Mouse (Mus musculus) spleen, postnatal 36 days (tissue): ENCODE measurements around the gene Pigm.

ENCODE experiments used
- DNase-seq, 2 experiments: peaks; one replicate each; pipeline ENCODE4 v3.0.0; 2022; ENCODE audit warnings: low spot score in 2 of 2, mixed read lengths in 1 of 2

Gene Pigm

DNA sequence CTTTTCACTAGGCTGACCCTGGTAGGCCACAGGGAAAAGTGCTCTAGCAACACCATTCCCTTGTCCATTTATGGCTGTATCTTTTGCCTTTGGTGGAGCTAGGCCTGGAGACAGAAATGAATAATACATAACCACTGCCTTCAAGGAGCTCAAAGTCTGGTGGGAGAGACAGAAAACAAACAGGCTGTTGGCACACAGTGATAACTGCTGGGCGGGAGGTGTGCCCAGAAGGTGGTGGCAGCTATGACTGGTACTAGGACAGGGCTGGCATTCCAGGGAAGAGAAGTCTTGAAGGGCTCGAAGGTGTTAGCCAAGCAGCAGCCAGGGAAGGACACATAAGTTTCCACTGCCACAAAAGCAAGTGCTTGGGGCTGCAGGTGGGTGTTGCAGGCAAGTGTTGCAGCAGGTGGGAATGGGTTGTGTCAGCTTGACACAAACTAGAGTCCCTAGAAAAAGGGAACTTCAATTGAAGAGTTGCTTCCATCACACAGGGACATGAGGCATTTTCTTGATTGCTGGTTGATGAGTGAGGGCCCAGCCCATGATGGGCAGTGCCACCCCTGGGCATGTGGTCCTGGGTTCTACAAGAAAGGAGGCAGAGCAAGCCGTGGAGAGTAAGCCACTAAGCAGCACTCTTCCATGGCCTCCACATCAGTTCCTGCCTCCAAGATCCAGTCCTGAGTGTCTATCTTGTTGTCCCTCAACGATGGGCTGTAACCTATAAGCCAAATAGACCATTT lies 37.3 kb downstream of the Pigm start:
- DNase-seq = no peak

DNA sequence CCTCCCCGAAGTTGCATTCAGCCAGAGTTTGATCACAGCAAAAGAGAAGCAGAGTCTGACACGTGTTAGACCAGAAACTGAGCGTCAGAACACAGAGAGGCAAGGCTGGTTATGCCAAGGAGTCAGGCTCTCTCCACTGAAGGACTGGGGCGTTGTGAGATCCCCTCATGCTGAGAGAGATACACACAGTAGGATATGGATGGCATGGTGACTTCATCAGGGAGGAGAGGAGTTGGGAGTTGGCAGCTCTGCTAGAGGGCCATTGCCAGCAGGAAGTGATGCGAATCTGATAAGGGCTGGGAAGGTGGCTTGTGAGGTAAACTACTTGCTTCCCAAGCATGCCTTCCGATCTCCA lies 37.9 kb downstream of the Pigm start:
- no peak for DNase-seq

DNA sequence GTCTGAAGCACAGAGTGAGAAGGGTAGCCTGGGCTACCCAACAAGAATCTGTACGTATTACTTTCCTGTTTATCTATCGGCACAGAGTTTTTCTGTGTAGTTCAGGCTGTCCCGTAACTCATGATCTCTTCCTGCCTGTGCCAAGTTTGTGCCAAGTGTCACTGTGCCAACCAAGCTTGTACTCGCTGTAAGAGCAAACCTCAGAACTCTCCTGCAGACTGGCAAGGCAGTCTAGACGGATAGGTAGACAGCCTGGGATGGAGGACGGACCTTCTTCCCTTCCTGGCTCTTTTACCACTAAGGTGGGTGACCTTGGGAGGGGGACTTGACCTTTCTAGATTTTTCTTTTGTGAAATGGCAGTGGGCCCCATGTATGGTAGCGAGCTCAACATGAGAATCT lies 38.7 kb downstream of the Pigm start:
- no peak for DNase-seq

DNA sequence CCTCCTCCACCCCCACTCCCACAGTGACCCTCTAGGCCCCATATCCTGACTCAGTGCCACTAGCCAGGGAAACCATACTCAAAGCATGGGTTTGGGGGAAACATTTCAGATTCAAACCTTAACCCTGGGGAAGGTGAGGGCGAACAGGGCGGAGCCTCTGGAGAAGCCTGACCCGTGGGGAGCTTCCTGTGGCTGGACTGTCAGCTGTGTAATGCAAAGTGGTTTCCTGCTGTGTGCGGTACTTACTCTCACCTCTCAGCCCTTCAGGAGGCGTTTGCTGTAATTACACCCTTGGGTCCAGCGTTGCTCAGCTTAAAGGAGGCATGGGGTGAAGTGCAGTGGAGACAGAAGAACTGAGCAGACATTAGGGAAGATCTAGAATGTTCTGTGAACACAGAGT lies 41.8 kb downstream of the Pigm start:
- DNase-seq = peak; percentile 34 to 38

- no peak for DNase-seq
These were observed 42.3 kb downstream of the Pigm start for GRCm38 (mm10) chr1:172418642-172419041.

DNA sequence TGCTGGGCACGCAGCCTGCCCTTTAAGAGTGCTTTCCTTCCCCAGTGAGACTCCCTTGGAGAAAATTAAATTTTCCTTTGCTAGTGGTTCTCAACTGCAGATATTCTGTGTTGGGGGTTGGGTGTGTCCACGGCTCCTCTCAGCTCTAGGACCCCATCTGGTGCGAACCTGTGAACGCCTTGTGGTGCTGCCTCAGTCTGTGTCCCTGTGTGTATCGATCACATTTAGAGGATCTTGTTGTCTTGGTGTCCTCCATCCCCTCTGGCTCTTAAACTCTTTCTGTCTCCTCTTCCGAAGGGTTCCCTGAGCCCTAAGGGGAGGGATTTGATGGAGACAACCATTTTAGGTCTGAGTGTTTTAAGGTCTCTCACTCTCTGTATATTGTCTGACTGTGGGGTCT lies 43.8 kb downstream of the Pigm start:
- no peak for DNase-seq

DNA sequence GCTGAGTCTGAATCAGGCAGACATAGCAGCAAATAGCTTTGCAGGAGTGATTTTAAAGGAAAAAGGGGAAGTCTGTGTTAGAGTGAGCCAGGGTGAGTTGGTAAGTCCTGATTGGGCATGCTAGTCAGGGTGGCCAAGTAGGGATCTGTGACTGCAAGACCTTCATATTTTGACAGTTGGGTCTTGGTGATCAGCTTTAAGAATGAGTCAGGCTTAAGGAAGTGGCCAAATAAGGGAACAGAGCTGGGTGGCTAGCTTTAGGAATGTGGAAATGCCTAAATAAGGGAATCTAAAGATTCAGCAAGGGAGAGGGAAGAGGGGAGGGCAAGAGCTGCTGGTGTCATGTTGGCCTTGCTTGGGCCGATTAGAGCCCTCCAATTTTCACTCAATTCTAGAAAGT lies 47.0 kb downstream of the Pigm start:
- DNase-seq = no peak

GRCm38 (mm10) chr1:172426419-172426818 lies 50.1 kb downstream of the Pigm start:
- no peak for DNase-seq

- DNase-seq = no peak
These were observed 51.5 kb downstream of the Pigm start for GRCm38 (mm10) chr1:172427841-172428240.

DNA sequence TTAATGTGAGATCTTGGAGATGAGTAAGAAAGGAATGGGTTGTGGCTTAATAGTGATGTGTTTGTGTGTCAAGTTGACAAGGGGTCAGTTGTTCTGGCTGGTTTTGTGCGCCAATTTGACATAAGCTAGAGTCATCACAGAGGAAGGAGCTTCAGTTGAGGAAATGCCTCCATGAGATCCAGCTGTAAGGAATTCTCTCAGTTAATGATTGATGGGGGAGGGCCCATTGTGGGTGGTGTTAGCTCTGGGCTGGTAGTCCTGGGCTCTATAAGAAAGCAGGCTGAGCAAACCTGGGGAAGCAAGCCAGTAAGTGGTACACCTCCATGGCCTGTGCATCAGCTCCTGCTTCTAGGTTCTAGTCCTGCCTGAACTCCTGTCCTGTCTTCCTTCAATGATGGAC lies 52.3 kb downstream of the Pigm start:
- no peak for DNase-seq

DNA sequence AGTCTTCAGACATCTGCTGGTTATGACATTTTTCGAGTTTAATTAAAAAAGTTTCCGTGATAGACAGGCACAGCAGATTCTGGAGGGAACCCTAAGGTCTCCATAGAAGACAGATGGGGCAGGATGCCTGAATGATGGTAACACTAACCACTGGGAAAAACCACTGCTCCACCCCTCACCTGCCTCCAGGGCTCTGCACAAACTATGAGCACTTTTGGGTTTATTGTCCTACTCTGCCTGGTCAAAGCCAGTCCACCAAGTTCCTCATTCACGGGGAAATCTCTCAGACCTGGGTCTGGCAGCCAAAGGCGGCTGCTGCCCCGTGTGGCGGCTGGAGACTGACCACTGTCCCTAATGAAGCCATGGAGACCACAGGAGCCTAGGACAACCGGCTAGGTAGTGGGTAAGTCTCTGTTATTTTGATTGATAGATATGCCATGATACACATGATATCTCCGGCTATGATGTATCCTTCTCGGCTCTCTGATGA lies 54.4 kb downstream of the Pigm start:
- no peak for DNase-seq

GRCm38 (mm10) chr1:172431836-172432586 lies 55.7 kb downstream of the Pigm start:
- no peak for DNase-seq

DNA sequence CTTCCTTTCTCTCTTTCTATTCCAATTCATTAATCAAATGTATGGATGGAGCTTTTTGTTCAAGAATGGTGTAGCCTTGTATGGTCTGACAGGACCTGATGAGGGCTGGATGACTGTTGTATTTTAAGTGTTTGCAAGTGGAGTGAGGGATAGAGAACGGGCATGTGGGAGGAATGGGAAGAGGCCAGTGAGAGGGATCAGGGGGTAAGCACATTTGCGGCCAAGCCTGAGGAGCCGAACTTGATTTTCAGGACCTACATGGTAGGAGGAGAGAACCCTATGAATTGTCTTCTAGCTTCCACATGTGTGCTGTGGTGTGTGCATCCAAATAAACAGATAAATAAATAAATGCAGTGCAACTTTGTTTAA lies 56.2 kb downstream of the Pigm start:
- no peak for DNase-seq

DNA sequence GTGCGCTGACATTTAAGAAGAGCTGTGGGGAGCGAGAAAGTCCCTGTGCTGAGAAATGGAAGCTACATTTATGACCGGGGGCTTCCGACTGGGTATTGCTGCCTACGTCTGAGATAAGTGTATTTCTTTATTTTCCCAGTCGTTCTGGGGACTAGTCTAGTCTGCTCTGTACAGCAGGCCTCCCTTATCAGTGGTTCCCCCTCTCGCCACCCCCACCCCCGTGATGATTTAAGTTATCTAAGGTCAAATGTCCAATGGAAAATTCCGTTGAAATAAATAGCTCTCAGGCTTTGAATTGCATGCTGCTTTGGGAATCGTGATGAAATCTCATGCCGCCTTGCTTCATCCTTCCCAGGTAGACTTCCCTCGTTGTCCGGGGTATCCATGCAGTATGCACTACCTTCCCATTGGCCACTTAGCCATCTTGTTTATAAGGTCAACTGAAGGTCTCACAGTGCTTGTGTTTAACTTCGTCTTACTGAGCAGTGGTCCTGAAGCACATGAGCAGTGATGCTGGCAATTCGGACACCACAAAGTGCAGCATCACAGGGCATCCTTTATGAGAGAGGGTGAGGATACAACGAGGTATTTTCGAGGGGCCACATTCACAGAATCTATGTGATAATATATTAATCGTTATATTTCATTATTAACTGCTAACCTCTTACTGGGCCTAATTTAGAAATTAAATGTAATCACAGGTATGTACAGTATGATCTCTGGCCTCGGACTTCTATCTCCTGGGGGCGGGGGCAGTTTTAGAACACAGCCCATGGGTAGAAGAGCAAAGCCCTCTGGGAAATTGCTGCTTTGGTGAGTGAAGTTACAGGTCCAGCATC lies 56.9 kb downstream of the Pigm start:
- DNase-seq = no peak
